Mouse (Mus musculus): ENCODE results near the gene Inpp5d.

Gene Inpp5d

DNA sequence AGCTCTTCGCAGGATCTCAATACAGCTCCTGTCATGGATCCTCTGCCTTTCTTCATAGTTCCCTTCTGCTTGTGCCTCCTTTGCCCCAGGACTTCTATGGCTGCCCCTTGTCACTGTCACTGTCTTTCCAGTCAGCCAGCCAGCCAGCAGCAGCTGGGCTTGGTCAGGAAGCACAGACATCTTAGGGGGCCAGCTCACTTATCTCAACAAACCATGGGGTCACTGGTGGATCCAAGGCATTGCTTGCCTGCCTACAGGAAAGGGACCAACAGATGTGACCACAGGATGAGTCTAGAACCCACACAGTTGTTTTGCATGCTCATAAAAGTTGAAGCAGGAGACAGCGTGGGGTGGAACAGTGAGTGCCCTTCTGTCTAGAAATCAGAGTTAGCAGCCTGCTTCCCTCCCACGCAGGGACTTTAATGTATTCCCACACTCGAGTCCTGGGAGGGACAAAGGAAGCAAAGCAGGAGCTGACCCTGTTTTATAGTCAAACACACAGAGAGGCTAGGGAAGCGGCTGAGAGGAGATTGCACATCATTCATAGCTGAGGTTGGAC is 79.9 kb downstream of the Inpp5d start:
- in situ Hi-C loops (cut with MboI, MseI): no loop called here

DNA sequence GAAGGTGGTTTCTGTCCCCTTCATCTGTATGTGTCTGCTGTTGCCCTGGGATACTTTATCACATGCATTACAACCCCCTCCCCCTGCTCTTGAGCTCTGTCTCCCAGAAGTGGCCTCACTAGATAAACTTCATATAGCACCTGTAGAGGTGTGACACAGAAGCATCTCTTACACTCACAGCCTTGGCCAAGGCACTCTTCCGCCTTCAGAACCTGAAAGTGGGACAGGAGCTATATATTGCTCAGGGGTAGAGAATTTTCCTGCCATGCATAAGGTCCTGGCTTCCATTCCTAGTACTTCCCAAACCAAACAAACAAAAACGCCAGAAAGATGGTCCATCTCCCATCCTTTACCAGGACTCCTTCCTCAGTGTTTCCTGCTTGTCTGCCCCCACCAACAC is 84.1 kb downstream of the Inpp5d start:
- in situ Hi-C loops (cut with MboI, MseI): no loop called here

DNA sequence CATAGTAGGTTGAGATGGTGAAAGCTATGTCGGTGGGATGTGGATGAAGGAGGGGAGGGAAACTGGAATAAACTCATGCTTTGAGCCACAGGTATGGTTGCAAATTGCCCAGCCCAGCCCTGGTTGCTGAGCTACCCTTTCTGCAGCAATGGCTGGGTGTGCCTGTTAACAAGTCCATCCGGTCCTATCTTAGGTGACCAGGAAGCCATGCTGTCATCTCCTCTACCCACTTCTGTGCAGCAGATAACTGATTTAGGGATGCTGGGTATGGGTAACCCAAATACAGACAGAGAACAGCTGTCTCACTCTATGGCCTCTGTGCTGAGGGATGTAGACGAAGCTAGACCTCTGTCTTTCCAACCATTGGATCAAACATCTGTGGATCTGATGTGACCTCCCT is 86.2 kb downstream of the Inpp5d start:
- in situ Hi-C loops (cut with MboI, MseI): no loop called here

DNA sequence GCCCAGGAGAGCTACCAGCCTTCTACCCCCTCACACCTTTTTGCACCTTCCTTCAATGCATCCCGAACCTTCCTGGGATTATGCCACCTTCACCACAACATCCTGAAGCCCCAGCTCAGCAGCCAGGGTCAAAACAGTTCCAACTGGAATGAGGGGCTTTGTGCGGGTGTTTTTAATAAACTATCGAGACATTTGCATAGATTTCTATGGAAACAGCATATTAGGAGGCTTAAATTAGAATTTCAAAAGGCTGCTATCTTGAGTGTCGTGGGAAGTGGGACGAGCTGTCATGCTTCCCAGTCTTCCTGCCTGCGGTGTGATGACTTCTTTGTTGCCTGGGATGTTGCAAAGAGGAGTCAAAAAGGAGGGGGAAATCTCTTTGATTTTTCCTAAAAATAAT is 88.9 kb downstream of the Inpp5d start:
- in situ Hi-C loops (cut with MboI, MseI): no loop called here

DNA sequence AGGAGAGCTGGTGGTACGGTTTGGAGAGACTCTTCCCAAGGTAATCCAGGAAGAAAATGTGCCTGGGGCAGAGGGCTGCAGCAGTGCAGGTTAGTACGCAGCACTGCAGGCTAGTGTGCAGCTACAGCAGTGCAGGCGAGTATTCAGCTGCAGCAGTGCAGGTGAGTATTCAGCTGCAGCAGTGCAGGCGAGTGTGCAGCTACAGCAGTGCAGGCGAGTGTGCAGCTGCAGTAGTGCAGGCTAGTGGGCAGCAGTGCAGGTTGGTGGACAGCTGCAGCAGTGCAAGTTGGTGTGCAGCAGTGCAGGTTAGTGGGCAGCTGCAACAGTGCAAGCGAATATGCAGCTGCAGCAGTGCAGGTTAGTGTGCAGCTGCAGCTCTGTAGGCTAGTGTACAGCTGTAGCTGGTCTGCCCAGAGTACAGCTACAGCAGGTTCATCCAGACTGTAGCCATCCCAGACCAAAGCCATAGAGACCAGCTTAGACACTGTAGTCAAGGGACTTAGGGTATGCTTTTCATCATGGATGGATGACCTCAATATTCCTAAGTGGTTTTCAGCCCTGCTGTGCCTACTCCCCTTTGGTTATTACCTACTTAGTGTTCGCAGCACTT is 89.7 kb downstream of the Inpp5d start:
- in situ Hi-C loops (cut with MboI, MseI): no loop called here

DNA sequence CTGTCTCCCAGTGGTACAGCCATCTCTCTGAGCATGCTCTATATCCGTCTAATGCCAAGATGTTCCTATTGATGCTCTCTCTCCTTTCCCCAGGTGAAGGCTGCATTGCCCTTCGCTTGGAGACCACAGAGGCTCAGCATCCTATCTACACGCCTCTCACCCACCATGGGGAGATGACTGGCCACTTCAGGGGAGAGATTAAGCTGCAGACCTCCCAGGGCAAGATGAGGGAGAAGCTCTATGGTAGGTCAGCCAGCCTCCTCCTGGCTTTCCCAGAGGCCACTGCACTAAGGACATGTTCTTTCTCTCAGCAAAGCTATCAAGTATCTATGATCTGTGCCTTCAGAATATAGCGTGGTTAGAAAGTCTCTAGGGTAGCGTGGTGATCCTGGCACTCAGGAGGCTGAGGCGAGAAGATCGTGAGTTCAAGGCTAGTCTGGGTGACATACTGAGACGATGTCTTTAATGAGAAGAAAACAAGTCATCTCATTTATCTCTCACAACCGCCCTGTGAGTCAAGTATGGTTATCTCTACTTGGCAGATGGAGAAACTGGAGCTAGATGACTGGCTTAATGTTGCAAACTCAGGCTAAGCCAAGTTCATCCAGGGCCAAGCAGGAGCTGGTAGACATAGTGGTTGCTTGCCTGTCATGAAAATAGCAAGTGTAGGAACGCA is 92.0 kb downstream of the Inpp5d start:
- in situ Hi-C loops (cut with MboI, MseI): no loop called here

DNA sequence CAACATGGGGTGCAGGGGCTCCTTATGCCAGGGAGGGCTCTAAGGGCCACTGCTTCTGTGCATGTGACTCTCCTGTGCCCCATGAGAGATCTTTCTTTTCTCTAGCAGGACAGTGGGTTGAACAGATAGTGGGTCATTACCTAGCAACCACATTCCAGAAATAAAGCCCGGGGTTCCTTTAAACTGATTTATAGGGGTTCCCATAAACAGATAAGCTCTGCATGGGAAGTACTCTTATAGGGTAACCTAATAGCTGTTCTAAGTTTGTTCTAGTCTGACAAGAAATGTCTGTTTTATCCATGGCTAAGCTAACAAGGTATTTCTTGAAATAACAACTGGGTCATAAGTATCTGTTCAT is 92.5 kb downstream of the Inpp5d start:
- in situ Hi-C loops (cut with MboI, MseI): no loop called here

DNA sequence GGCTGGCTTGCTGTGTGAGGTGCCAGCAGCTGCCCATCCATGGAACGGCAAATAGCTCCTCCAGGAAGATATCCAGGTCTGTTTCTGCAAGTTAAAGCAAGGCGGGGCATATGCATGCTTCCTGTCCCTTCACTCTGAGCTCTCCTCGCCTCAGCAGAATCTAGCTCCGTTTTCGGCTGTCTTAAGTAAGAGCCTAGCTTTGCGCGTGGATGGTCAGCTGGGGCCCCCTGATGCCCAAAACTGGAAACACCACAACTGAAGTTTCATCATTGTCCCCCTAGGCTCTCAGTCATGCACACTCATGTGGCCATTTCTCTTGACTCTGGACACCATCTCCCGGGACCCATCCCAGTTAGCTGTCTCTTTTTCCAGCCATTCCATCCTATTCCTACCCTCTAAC is 101.3 kb downstream of the Inpp5d start:
- in situ Hi-C loops (cut with MboI, MseI): no loop called here

DNA sequence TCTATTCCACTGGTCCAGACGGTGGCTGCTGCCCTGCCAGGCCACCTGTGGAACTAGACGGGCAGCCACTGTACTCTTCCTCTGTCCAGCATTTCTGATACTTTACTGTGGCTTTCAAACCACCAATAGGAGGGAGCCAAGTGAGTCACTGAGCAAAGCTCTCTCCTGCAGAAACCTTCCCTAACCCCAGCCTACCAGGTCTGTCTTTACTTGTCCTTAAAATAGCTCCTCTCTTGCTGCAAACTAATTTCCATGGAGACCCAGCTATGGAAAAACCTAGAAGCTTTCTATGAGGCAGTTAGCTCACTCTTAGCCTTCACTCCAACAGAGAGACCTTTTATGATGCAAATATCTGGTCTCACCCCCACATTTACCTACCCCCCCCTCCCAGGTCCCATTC is 102.0 kb downstream of the Inpp5d start:
- in situ Hi-C loops (cut with MboI, MseI): no loop called here

DNA sequence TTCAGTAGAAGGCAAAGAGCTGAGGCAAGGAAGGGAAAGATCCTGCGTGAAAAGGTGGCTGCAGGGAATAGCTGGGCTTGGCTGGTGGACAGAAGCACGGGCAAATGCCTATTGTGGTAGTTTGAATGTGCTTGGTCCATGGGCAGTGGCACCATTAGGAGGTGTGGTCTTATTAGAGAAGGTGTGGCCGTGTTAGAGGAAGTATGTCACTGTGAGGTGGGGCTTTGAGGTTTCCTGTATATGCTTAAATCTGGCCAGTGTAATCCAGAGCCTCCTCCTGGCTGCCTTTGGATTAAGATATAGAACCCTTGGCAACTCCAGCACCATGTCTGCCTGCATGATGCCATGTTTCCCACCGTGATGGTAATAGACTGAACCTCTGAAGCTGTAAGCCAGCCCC is 103.2 kb downstream of the Inpp5d start:
- in situ Hi-C loops (cut with MboI, MseI): no loop called here

DNA sequence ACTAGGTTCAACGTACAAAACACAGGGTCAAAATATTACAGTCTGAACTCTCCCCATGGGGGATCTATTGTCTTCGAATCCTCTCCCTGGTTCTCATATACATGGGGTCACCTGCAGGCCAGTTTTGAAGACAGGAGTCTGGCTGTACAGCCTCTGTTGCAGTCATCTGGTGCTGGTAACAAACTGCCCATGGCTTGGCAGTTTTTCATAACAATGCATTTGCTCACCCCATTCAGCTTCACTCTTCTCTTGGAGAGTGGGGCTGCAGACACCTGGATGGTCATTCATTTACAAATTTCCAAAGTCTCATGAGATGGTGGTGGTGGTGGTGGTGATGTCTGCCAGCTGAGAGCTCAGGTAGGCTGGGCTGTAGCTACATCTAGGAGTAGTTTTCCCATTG is 109.0 kb downstream of the Inpp5d start:
- in situ Hi-C loops (cut with MboI, MseI): no loop called here

DNA sequence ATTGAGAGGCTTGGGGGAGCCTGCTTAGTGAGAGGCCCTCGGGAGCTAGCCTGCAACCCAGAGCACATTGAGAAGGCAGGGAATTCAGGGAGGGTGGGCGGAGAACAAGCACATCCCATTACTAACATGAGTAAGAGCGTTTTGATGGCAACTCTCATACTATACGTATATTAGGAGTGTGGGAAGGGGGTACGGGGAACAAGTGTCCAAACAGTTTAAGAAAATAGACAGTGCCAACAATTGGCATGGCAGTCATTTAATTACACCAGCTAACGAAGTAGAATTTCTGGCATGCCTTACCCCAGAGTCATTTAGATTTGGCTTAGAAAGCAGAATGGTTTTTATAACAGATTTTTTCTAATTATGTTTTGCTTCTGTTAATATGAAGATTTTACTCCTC is 109.7 kb downstream of the Inpp5d start:
- in situ Hi-C loops (cut with MboI, MseI): no loop called here

DNA sequence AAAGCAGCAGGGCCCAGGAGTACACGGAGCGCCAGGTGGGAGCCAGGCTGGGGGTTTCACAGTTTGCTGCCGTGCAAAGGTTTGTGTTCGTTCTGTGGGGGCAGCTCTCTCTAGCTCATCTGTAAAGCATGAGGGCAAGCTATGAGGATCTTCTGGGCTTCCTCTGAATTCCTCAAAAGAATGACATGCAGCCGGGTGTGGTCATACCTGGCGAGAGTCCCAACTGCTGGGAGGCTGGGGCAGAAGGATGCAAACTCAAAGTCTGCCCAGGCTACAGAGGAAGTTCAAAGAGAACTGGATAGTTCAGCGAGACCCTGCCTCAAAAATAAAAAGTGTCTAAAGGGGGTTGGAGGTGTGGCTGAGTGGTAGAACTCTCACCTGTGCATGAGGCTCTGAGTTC is 110.2 kb downstream of the Inpp5d start:
- in situ Hi-C loops (cut with MboI, MseI): no loop called here

DNA sequence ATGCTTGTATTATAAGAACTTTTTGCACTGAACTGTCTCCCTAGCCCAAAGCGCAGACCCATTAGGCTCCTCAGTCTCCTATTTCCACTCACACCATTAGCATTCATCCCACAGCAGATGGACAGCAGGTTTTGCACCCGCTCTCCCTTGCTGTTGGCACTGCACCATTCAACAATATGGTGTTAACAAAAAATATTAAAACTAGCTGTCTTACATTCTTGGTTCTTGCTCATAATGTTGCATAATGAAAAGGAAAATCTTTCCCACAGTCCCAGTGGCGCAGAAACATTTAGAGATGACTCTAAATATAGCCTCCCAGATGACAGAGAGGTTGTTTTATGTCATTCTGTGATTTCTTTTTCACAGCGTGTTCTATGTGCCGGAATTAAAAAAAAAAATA is 113.1 kb downstream of the Inpp5d start:
- in situ Hi-C loops (cut with MboI, MseI): no loop called here

DNA sequence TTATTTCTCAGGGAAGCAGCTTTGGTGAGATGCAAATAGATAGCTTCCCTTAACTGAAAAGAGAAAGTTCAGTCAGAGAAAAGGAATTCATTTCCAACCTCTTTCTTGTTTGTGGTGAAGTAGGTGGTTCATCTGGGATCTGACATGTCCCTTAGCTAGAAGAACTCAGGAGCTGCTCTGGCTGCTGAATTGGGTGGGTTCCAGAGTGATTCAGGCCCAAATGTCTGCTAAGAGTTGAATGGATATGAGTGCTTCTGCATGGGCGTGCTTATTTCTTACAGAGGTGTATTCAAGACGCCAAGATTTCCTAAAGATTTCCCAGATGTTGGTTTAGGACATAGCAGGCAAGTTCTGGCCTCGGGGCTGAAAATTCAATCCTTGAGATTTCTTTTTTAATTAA is 114.0 kb downstream of the Inpp5d start:
- in situ Hi-C loops (cut with MboI, MseI): no loop called here

DNA sequence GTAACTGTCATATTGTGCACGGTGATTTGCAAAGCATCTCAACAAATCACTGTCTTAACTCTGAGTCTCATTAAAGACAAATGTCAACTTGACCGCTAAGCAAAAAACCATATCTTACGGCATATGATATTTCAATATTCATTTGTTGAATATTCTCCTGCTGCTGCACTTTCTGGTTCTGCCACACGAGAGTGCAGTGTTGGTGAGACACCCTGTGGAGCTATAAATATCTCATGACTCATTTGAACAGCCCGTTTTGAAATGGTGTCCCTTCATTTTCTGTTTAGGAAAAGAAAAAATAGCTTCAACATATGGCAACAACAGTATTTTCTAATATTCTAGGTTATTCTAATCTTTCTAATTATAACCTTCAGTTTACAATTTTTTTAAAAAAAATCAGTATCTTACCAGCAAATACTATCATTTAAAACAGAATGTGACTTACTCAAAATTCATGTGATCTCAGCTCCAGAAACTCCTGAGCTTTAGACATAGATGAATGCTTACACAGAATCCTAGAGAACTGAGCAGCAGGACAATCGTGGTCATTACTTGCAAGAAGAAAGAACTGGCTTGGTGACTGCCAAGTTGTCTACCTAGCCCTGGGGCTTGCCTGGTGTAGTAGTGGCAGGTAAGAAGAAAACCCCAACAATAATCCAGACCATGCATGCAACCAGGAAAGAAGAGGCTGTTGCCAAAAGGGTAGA is 120.6 kb downstream of the Inpp5d start:
- in situ Hi-C loops (cut with MboI, MseI): no loop called here

DNA sequence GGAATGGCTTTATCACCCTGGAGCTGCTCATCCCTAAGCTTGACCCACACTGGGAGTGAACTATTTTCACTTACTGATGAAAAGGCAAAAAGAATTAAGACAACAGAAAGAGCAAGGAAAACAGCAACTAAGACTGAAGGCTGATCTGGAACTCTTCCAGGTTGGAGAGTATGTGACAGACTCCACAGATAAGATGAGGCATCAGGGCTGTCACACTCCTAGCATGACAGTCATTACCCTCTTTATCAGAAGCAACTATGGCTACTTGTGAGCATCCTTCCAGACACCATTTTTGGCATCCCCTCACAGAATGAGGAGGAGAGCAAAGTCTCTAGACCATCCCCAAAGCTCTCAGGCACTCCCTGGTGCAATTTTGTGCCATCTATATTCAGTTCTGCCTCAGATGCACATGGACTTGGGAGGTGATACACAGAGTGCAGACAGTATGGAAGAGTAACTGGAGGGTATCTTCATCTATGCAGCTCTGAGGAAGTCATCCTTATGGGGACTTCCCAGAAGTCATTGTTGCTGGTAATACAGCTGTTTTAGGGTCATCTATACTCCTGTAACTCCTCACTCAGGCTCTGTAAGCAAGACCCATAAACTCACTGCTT is 129.4 kb downstream of the Inpp5d start:
- in situ Hi-C loops (cut with MboI, MseI): no loop called here

DNA sequence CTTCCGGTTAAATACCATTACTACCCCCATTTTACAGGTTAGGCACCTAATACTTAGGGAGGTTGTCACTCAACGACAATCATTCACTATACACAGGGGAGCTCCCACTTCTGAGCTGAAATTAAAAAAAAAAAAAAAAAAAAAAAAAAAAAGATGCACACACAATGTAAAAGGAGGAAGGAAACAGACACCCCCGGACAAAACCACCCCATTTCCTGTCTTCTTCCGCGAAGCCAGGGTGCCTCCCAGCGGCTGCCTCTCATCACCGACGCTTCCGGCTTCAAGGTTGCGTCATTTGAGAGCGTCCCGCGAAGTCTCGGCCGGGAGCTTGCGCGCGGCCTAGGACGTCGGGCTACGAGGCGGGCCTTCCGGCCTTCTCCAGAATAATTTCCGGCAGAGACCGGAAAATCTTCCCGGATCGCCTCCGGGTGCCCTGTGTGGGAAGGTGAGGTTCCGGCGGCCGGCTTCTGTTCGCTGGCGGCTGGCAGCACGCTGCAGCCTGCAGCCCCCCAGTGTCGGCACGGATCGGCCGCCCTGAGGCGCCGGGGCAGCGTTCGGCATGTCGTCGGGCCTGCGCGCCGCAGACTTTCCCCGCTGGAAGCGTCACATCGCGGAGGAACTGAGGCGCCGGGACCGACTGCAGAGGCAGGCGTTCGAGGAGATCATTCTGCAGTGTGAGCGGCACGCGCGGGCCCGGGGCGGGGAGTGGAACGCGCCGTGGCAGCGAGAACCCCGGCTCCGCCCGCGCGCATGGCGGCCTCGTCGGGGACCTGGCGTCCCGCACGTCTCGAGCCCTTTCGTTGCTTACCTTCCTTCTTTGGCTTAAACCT is 135.7 kb downstream of the Inpp5d start, which contains the start of gene Atg16l1:
Gene Atg16l1, plus strand, starts transcription at position 230 of the 830 bp plus-strand sequence.
- in situ Hi-C loops (cut with MboI, MseI): no loop called here

DNA sequence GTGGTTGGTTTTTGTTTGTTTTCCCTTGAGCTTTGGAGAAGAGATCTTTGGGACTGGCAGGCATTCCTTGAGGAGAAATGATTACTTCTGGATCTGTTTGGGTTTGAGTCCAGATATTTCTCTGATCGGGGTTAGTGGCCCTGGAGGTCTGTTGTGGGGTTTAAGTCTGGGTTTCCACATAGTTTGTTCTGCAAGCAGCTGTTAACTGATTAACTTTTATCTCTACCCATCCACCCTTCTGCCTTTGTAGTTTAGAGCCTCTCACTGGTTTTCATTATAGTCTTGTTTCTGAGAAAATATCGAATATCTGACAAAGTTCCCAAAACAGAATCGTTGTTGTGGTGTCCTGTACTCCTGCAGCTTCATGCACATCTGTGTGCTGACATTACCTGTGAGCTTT is 143.7 kb downstream of the Inpp5d start:
- in situ Hi-C loops (cut with MboI, MseI): no loop called here

DNA sequence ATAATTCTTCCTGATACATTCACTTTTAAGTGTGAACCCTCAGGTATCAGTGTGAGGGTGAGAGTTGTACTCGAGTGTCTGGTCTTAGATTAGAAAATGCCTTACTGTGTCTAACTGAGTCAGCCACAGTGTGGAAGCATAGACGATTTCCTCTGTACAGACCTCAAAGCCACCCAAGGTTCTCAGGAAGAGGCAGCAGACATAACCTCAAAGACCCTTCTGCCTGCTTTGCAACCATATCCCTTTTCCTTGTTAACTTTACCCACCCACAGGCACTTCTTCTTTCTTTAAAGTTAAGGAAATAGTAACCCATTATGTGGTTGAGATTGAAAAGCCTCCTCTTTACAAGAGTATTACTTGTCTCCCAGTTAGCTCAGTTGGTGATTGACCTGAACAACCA is 145.6 kb downstream of the Inpp5d start:
- in situ Hi-C loops (cut with MboI, MseI): no loop called here

DNA sequence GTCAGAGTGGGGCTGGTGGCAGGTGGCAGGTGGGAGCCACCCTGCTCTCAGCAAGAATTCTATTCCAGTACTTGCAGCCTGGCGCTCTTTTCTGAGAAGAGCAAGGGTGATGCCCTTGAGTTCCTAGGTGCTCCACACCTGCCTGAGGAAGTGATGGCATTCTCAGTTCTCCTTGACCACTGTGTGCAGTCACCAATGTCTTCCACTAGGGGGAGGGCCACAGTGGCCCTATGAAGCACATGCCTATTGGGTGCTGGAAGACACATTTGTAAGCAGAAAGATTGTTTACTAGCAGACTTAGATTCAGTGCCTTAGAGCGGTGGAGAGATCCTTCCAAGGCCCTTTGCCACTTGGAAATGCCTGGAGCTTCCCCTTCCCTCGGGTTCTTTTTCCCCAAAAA is 146.1 kb downstream of the Inpp5d start:
- in situ Hi-C loops (cut with MboI, MseI): no loop called here

DNA sequence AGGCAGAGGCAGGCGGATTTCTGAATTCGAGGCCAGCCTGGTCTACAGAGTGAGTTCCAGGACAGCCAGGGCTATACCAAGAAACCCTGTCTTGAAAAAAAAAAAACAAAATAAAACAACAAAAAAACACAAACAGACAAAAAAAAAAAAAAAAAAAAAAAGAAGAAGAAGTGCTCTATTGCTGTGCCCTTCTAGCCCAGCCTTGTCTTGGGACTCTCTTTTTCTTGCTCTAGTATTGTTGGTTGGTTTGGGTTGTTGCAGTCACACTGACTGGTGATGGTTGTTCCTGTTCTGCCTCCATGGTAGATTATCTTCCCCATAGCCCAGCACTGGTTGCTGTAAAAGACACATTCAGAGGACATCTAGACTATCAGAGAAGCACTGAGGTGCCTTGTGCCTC is 149.2 kb downstream of the Inpp5d start:
- in situ Hi-C loops (cut with MboI, MseI): no loop called here

Measured in regulatory T cell (primary cell).